Mouse (Mus musculus) lung, adult 2 months (tissue): ENCODE measurements around the gene Snx5.

Experiments
- CTCF ChIP-seq: fragments of 200-500 bp; IDR thresholded peaks from 2 replicates; pipeline ENCODE4 v1.5.1; 2011; ENCODE audit warnings: mild to moderate bottlenecking, low read length, control low read depth; ENCODE audit not compliant: insufficient read depth
- POLR2A ChIP-seq: fragments of 200-500 bp; IDR thresholded peaks from 2 replicates; pipeline ENCODE4 v1.6.1; 2011; ENCODE audit warnings: low read depth, mild to moderate bottlenecking, control low read depth, low read length, borderline replicate concordance; ENCODE audit errors: extremely low read depth

DNA sequence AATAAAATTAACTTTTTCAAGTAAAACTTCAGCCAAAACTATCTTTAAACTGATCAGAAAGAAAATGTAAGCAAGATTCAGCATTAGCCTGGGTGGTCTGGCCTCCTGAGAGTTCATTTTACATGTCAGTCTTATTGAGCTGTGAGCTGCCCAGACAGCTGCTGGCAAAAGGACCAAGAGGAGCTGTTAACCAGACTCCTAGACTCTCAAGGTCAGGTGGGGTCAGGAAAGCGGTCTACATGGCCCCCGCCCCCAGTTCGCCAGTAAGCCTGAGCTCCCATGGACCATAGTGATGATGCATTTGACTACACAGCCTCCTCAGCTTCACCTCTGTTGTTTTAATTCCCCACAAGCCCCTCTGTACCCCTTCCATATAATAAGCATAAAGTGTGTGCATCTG lies 34.9 kb downstream of the Snx5 start:
- TF ChIP-seq POLR2A = no peak
- no peak for TF ChIP-seq CTCF
